Mouse (Mus musculus) MEL (cell line): ENCODE results near the gene Celf2. TPM values are rescaled to one million over a fixed set of nuclear protein-coding genes. Genes with fewer than 3 reads are reported as not detected.

Experiments used
- DNase-seq: peaks from one replicate; pipeline ENCODE4 v3.0.0; 2011; ENCODE audit warnings: low read depth, low spot score
- H3K27ac ChIP-seq: 2 replicates; pipeline ENCODE4 v1.5.1; 2012; ENCODE audit warnings: low read depth, mild to moderate bottlenecking, control low read depth, low read length, moderate library complexity; ENCODE audit not compliant: control insufficient read depth
- H3K27me3 ChIP-seq, 2 experiments: fragments of 150-350 bp in 1 of 2; sonication (generic) in 1 of 2; 2 replicates each; pipeline ENCODE4 v1.6.1; 2012; ENCODE audit warnings: low read length in 2 of 2, mild to moderate bottlenecking in 2 of 2, improper control_type of control experiment in 1 of 2, moderate library complexity in 1 of 2; ENCODE audit not compliant: insufficient read depth in 2 of 2, control insufficient read depth in 1 of 2
- H3K36me3 ChIP-seq, 2 experiments: 2 replicates each; pipeline ENCODE4 v1.6.1; 2012 to 2014; ENCODE audit warnings: low read length in 2 of 2, improper control_type of control experiment in 1 of 2, inconsistent platforms in 1 of 2, mild to moderate bottlenecking in 1 of 2; ENCODE audit not compliant: insufficient read depth in 2 of 2, control insufficient read depth in 1 of 2
- H3K4me1 ChIP-seq, 2 experiments: fragments of 150-350 bp in 1 of 2; sonication (generic) in 1 of 2; 2 replicates each; pipeline ENCODE4 v1.6.1; 2012; ENCODE audit warnings: low read length in 2 of 2, improper control_type of control experiment in 1 of 2, mild to moderate bottlenecking in 1 of 2; ENCODE audit not compliant: insufficient read depth in 2 of 2, control insufficient read depth in 1 of 2
- H3K4me3 ChIP-seq, 2 experiments: fragments of 150-350 bp in 1 of 2; sonication (generic) in 1 of 2; 2 replicates each; pipeline ENCODE4 v1.5.1; 2012; ENCODE audit warnings: low read depth in 2 of 2, low read length in 2 of 2, mild to moderate bottlenecking in 2 of 2, moderate library complexity in 2 of 2, control low read depth in 1 of 2, improper control_type of control experiment in 1 of 2; ENCODE audit not compliant: control insufficient read depth in 1 of 2, insufficient read depth in 1 of 2
- H3K79me2 ChIP-seq: 2 replicates; pipeline ENCODE4 v1.6.1; 2012; ENCODE audit warnings: mild to moderate bottlenecking, low read length, moderate library complexity; ENCODE audit not compliant: control insufficient read depth, poor library complexity, insufficient read depth
- H3K9ac ChIP-seq: 2 replicates; pipeline ENCODE4 v1.6.1; 2012; ENCODE audit warnings: low read depth, mild to moderate bottlenecking, control low read depth, low read length, moderate library complexity; ENCODE audit not compliant: control insufficient read depth, poor library complexity, severe bottlenecking
- H3K9me3 ChIP-seq: fragments of 150-350 bp; sonication (generic); replicated peaks from 2 replicates; pipeline ENCODE4 v1.6.1; 2012; ENCODE audit warnings: mild to moderate bottlenecking, low read length, improper control_type of control experiment, moderate library complexity; ENCODE audit not compliant: insufficient read depth
- CHD2 ChIP-seq: IDR thresholded peaks from 2 replicates; pipeline ENCODE4 v1.6.1; 2011; ENCODE audit warnings: low read length, improper control_type of control experiment
- CTCF ChIP-seq, 3 experiments: IDR thresholded peaks in 2 of 3; conservative IDR thresholded peaks in 1 of 3; 2 replicates each; pipeline ENCODE4 v1.5.1; 2011 to 2012; ENCODE audit warnings: low read length in 3 of 3, low read depth in 2 of 3, mild to moderate bottlenecking in 2 of 3, improper control_type of control experiment in 1 of 3, inconsistent platforms in 1 of 3, mixed read lengths in 1 of 3, moderate library complexity in 1 of 3; ENCODE audit not compliant: control insufficient read depth in 1 of 3, insufficient read depth in 1 of 3, poor library complexity in 1 of 3, severe bottlenecking in 1 of 3
- E2F4 ChIP-seq: IDR thresholded peaks from 2 replicates; pipeline ENCODE4 v1.6.1; 2011; ENCODE audit warnings: low read depth, low read length, improper control_type of control experiment, borderline replicate concordance
- ELF1 ChIP-seq: IDR thresholded peaks from 2 replicates; pipeline ENCODE4 v1.6.1; 2014; ENCODE audit warnings: low read depth, mild to moderate bottlenecking, inconsistent platforms, low read length, improper control_type of control experiment, moderate library complexity
- ETS1 ChIP-seq: IDR thresholded peaks from 2 replicates; pipeline ENCODE4 v1.6.1; 2012; ENCODE audit warnings: low read depth, mild to moderate bottlenecking, inconsistent platforms, low read length, improper control_type of control experiment, moderate library complexity
- GABPA ChIP-seq: IDR thresholded peaks from 2 replicates; pipeline ENCODE4 v1.6.1; 2012; ENCODE audit warnings: low read depth, mild to moderate bottlenecking, inconsistent platforms, low read length, improper control_type of control experiment, moderate library complexity
- GATA1 ChIP-seq: IDR thresholded peaks from 2 replicates; pipeline ENCODE4 v1.6.1; 2011; ENCODE audit warnings: low read depth, low read length, improper control_type of control experiment
- JUND ChIP-seq: IDR thresholded peaks from 2 replicates; pipeline ENCODE4 v1.6.1; 2011; ENCODE audit warnings: low read depth, mild to moderate bottlenecking, improper control_type of control experiment, low read length
- MAFK ChIP-seq: IDR thresholded peaks from 2 replicates; pipeline ENCODE4 v1.6.1; 2011; ENCODE audit warnings: low read depth, mild to moderate bottlenecking, low read length, improper control_type of control experiment, borderline replicate concordance
- MAX ChIP-seq: IDR thresholded peaks from 2 replicates; pipeline ENCODE4 v1.6.1; 2011; ENCODE audit warnings: low read length, improper control_type of control experiment
- MAZ ChIP-seq: IDR thresholded peaks from 2 replicates; pipeline ENCODE4 v1.6.1; 2012; ENCODE audit warnings: low read depth, mild to moderate bottlenecking, inconsistent platforms, low read length, improper control_type of control experiment
- MEF2A ChIP-seq: IDR thresholded peaks from 2 replicates; pipeline ENCODE4 v1.6.1; 2014; ENCODE audit warnings: low read depth, mild to moderate bottlenecking, inconsistent platforms, low read length, improper control_type of control experiment; ENCODE audit not compliant: poor library complexity, insufficient replicate concordance, severe bottlenecking; ENCODE audit errors: extremely low read depth
- MXI1 ChIP-seq: IDR thresholded peaks from 2 replicates; pipeline ENCODE4 v1.6.1; 2011; ENCODE audit warnings: mild to moderate bottlenecking, low read depth, low read length, improper control_type of control experiment
- NELFE ChIP-seq: IDR thresholded peaks from 2 replicates; pipeline ENCODE4 v1.6.1; 2011; ENCODE audit warnings: low read depth, low read length, improper control_type of control experiment
- NRF1 ChIP-seq: IDR thresholded peaks from 2 replicates; pipeline ENCODE4 v1.6.1; 2014; ENCODE audit warnings: low read depth, mild to moderate bottlenecking, inconsistent platforms, low read length, improper control_type of control experiment, moderate library complexity; ENCODE audit not compliant: poor library complexity, insufficient read depth, severe bottlenecking
- POLR2A ChIP-seq, 2 experiments: IDR thresholded peaks; 2 replicates each; pipeline ENCODE4 v1.6.1; 2011 to 2012; ENCODE audit warnings: low read length in 2 of 2, mild to moderate bottlenecking in 2 of 2, control low read depth in 1 of 2, improper control_type of control experiment in 1 of 2, low read depth in 1 of 2, moderate library complexity in 1 of 2; ENCODE audit not compliant: control insufficient read depth in 1 of 2, insufficient read depth in 1 of 2, poor library complexity in 1 of 2
- POLR2AphosphoS2 ChIP-seq: IDR thresholded peaks from 2 replicates; pipeline ENCODE4 v1.6.1; 2011; ENCODE audit warnings: low read length, improper control_type of control experiment
- SIN3A ChIP-seq: IDR thresholded peaks from 2 replicates; pipeline ENCODE4 v1.6.1; 2012; ENCODE audit warnings: low read length, improper control_type of control experiment, inconsistent platforms
- SMC3 ChIP-seq: IDR thresholded peaks from 2 replicates; pipeline ENCODE4 v1.6.1; 2011; ENCODE audit warnings: low read depth, low read length, improper control_type of control experiment
- TAL1 ChIP-seq: IDR thresholded peaks from 2 replicates; pipeline ENCODE4 v1.6.1; 2012; ENCODE audit warnings: mild to moderate bottlenecking, inconsistent platforms, low read length, moderate library complexity, mixed read lengths
- TBP ChIP-seq: IDR thresholded peaks from 2 replicates; pipeline ENCODE4 v1.8.0; 2011; ENCODE audit warnings: low read depth, low read length, improper control_type of control experiment
- TCF12 ChIP-seq: IDR thresholded peaks from 2 replicates; pipeline ENCODE4 v1.6.1; 2014; ENCODE audit warnings: low read depth, mild to moderate bottlenecking, inconsistent platforms, low read length, improper control_type of control experiment, moderate library complexity
- UBTF ChIP-seq: IDR thresholded peaks from 2 replicates; pipeline ENCODE4 v1.6.1; 2012; ENCODE audit warnings: low read depth, mild to moderate bottlenecking, inconsistent platforms, low read length, improper control_type of control experiment, moderate library complexity, borderline replicate concordance; ENCODE audit not compliant: insufficient read depth
- ZC3H11A ChIP-seq: IDR thresholded peaks from 2 replicates; pipeline ENCODE4 v1.6.1; 2012; ENCODE audit warnings: low read depth, mild to moderate bottlenecking, inconsistent platforms, low read length, improper control_type of control experiment
- ZMIZ1 ChIP-seq: IDR thresholded peaks from 2 replicates; pipeline ENCODE4 v1.6.1; 2012; ENCODE audit warnings: low read depth, mild to moderate bottlenecking, inconsistent platforms, low read length, improper control_type of control experiment, moderate library complexity
- ZNF384 ChIP-seq: IDR thresholded peaks from 2 replicates; pipeline ENCODE4 v1.6.1; 2012; ENCODE audit warnings: low read depth, mild to moderate bottlenecking, inconsistent platforms, low read length, improper control_type of control experiment
- polyA plus RNA-seq, 2 experiments: library from polyadenylated mRNA; stranded (reverse) in 1 of 2; unstranded in 1 of 2; fragments of >175 nt in 1 of 2; fragments of >200 nt in 1 of 2; gene quantifications; 2 replicates each; pipeline versions ENCODE4 v1.2.1 to v1.2.4; 2012; ENCODE audit warnings: low replicate concordance in 2 of 2, low read depth in 1 of 2; ENCODE audit not compliant: insufficient read length in 2 of 2, insufficient read depth in 1 of 2, missing spikeins in 1 of 2
- total RNA-seq: library from RNA; depleted of rRNA; stranded (reverse); fragments of 300-350 nt; gene quantifications from 2 replicates; pipeline ENCODE4 v1.2.3, GENCODE M21; 2012

Celf2 gene
- total and polyA plus RNA-seq, 3 experiments = 8.9 to 16.7 TPM; not detected in 1

DNA sequence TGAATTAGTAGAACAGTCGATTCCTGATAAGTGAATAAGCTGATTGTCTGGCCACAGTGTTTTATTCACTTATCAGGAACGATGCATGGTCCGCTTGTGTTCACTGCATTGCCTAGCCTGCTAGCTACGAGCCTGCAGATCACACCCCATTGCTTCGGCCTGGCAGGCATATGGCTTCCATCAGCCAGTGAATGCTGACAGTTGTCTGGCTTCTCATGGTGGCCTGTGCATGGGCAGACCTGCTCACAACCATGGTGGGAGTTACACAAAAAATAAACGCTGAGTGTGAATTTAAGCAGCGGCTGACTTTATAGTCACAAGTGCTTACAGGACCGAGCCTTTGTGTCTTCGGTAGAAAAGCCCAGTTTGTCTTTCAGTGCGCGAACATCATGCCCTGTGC, 969.3 kb downstream of the Celf2 start:
- H3K27ac ChIP-seq = no peak overlapping the region
- no peak for DNase-seq
- H3K9ac ChIP-seq = no peak overlapping the region
- H3K4me3 ChIP-seq = no peak overlapping the region
- H3K27me3 ChIP-seq = no peaks in the 10 kb centered on the region
- no peaks in the 10 kb centered on the region for H3K9me3 ChIP-seq
- H3K36me3 ChIP-seq = no peaks in the 10 kb centered on the region; a peak in 1 of 4 replicates
- H3K79me2 ChIP-seq = no peaks in the 10 kb centered on the region
- no peaks in the 10 kb centered on the region for H3K4me1 ChIP-seq
- TF ChIP-seq ZC3H11A (no peak), ETS1 (no peak), POLR2A (IDR thresholded peaks at IDR 0.05; ENCODE audit: control insufficient read depth in 1 of 2, insufficient read depth in 1 of 2, low read depth in 1 of 2, low read length in 2 of 2, poor library complexity in 1 of 2) (no peak), ZMIZ1 (no peak), NELFE (no peak), TAL1 (no peak)
- TF ChIP-seq, all 39 proteins: peak for 0

DNA sequence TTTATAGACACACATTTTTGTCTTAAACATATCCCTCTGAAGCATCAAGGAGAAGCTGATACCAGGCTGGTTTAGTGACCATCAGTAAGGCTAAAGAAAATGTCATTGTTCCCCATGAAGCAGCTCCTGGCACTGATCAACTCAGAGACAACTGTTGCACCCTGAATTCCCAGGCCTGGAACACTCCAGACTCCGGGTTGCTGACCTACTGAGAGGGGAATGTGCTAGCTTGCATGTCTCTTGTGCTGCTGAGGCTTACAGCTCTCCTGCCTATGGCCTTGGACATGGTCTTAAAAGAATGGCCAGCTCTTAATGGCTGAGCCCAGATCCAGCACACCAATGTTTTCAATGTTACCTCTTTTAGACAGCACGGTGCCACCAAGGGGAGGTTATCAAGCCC, 970.9 kb downstream of the Celf2 start:
- no peaks in the 10 kb centered on the region for H3K27me3 ChIP-seq
- H3K36me3 ChIP-seq = no peaks in the 10 kb centered on the region
- H3K79me2 ChIP-seq = no peaks in the 10 kb centered on the region
- H3K9me3 ChIP-seq = no peaks in the 10 kb centered on the region
- H3K4me1 ChIP-seq = no peaks in the 10 kb centered on the region
- TF ChIP-seq E2F4 (no peak), TBP (no peak), NELFE (no peak), POLR2AphosphoS2 (no peak), JUND (no peak), TAL1 (no peak), MAFK (no peak), UBTF (no peak), GABPA (no peak), CTCF (IDR thresholded peaks at IDR 0.05 in 2 of 3, conservative IDR thresholded peaks at IDR 0.05 in 1 of 3; ENCODE audit: control insufficient read depth in 1 of 3, insufficient read depth in 1 of 3, low read depth in 2 of 3, low read length in 3 of 3, poor library complexity in 1 of 3, severe bottlenecking in 1 of 3) (no peak), MXI1 (no peak)
- TF ChIP-seq, all 39 proteins: peak for 0
- no peak overlapping the region for H3K27ac ChIP-seq
- H3K4me3 ChIP-seq = no peak overlapping the region
- DNase-seq = no peak
- H3K9ac ChIP-seq = no peak overlapping the region

DNA sequence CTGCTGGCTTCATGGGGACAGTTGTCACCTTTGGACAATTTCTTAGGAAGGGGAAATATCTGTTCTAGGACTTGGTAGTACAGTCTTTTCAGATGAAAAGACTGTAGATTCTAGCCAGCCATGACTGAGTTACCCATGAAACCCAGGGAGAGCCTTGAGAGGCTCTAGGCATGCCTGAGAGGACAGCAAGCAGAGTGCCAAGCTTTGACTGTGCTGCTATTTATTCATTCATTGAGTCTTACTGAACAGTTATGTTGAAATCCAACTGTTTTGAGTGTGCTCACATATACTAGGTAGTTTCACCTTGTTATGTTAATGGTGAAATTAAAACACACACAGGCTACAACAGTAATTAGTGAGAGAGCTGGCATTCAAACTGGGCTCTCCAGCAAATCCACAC, 971.3 kb downstream of the Celf2 start:
- H3K27me3 ChIP-seq = no peaks in the 10 kb centered on the region
- no peaks in the 10 kb centered on the region for H3K4me1 ChIP-seq
- no peak for DNase-seq
- no peaks in the 10 kb centered on the region for H3K9me3 ChIP-seq
- no peaks in the 10 kb centered on the region for H3K79me2 ChIP-seq
- H3K9ac ChIP-seq = no peak overlapping the region
- no peaks in the 10 kb centered on the region for H3K36me3 ChIP-seq
- no peak overlapping the region for H3K27ac ChIP-seq
- H3K4me3 ChIP-seq = no peak overlapping the region
- TF ChIP-seq POLR2AphosphoS2 (no peak), TCF12 (no peak), MAX (no peak), NRF1 (no peak), ZNF384 (no peak), ELF1 (no peak), CTCF (IDR thresholded peaks at IDR 0.05 in 2 of 3, conservative IDR thresholded peaks at IDR 0.05 in 1 of 3; ENCODE audit: control insufficient read depth in 1 of 3, insufficient read depth in 1 of 3, low read depth in 2 of 3, low read length in 3 of 3, poor library complexity in 1 of 3, severe bottlenecking in 1 of 3) (no peak), SIN3A (no peak), GATA1 (no peak), CHD2 (no peak), E2F4 (no peak), MXI1 (no peak), MAZ (no peak), MEF2A (no peak), ZC3H11A (no peak), SMC3 (no peak)
